Mouse (Mus musculus) limb, embryonic 12.5 days (tissue): ENCODE data around the gene Angel1. TPM values are rescaled to one million over a fixed set of nuclear protein-coding genes. Genes with fewer than 3 reads are reported as not detected.

ENCODE experiments used
- polyA plus RNA-seq: library from polyadenylated mRNA; unstranded; fragments of >200 nt; fragmentation: Nextera tagmentation; extraction: Ambion mirVana; gene quantifications from 2 replicates; pipeline ENCODE4 v1.2.1, GENCODE M21; 2016

Gene Angel1
- polyA plus RNA-seq, 1 experiment from 2014 or later = 15.8 TPM

Other genes starting within 250 kb of the Angel1 start
- 12.8 and 13.7 TPM in 2 replicates for gene Vash1, start 47.8 kb downstream of the Angel1 start, polyA plus RNA-seq
- not detected in 2 replicates for gene Lrrc74a, start 7.9 kb upstream of the Angel1 start, polyA plus RNA-seq
- gene Irf2bpl, start 158.3 kb upstream of the Angel1 start, polyA plus RNA-seq = 55.7 and 57.2 TPM in 2 replicates
- gene Cipc, start 220.6 kb upstream of the Angel1 start, polyA plus RNA-seq = 30.8 and 33.1 TPM in 2 replicates